Mouse (Mus musculus) frontal cortex, postnatal 36 days (tissue): ENCODE results near the gene Ccdc141.
"Not testable (repeated sequence)": the region's sequence is repeated elsewhere in the genome, so short reads cannot be mapped to it uniquely, and the experiment has no call there.

Experiments used
- DNase-seq, 2 experiments: peaks; one replicate each; pipeline ENCODE4 v3.0.0; 2022; ENCODE audit warnings: low spot score in 2 of 2

Gene Ccdc141

GRCm38 (mm10) chr2:77061871-77062270 lies 108.6 kb downstream of the Ccdc141 start:
- DNase-seq = peak in 1 of 2 experiments; percentile 70

- no peak for DNase-seq
These were observed 110.8 kb downstream of the Ccdc141 start for GRCm38 (mm10) chr2:77059596-77059995.

- DNase-seq = peak; percentile 26 to 42
These were observed 114.1 kb downstream of the Ccdc141 start for GRCm38 (mm10) chr2:77056367-77056766.

GRCm38 (mm10) chr2:77042912-77043311 lies 127.5 kb downstream of the Ccdc141 start:
- no peak for DNase-seq

GRCm38 (mm10) chr2:77039683-77040082 lies 130.8 kb downstream of the Ccdc141 start:
- DNase-seq = no peak

- no peak for DNase-seq
These were observed 131.2 kb downstream of the Ccdc141 start for GRCm38 (mm10) chr2:77039281-77039680.

GRCm38 (mm10) chr2:77037211-77037610 lies 133.2 kb downstream of the Ccdc141 start:
- DNase-seq = no peak

- peak in 1 of 2 experiments; percentile 36 for DNase-seq
These were observed 136.3 kb downstream of the Ccdc141 start for GRCm38 (mm10) chr2:77034112-77034511.

- DNase-seq = no peak
These were observed 136.9 kb downstream of the Ccdc141 start for GRCm38 (mm10) chr2:77033322-77034060.

GRCm38 (mm10) chr2:77020649-77021048 lies 149.8 kb downstream of the Ccdc141 start:
- no peak for DNase-seq

- no peak for DNase-seq
These were observed 152.7 kb downstream of the Ccdc141 start for GRCm38 (mm10) chr2:77017735-77018134.

- not testable (repeated sequence) for DNase-seq
These were observed 157.0 kb downstream of the Ccdc141 start for GRCm38 (mm10) chr2:77013449-77013848.

GRCm38 (mm10) chr2:77011981-77012380 lies 158.5 kb downstream of the Ccdc141 start:
- DNase-seq = no peak

GRCm38 (mm10) chr2:77007015-77007414 lies 163.4 kb downstream of the Ccdc141 start:
- no peak for DNase-seq

GRCm38 (mm10) chr2:77003148-77003547 lies 167.3 kb downstream of the Ccdc141 start:
- DNase-seq = no peak

- DNase-seq = no peak
These were observed 172.1 kb downstream of the Ccdc141 start for GRCm38 (mm10) chr2:76998351-76998750.

- DNase-seq = peak in 1 of 2 experiments; percentile 53
These were observed 177.8 kb downstream of the Ccdc141 start for GRCm38 (mm10) chr2:76992493-76993201.

- no peak for DNase-seq
These were observed 183.1 kb downstream of the Ccdc141 start for GRCm38 (mm10) chr2:76987317-76987716.

- no peak for DNase-seq
These were observed 186.1 kb downstream of the Ccdc141 start for GRCm38 (mm10) chr2:76984384-76984783.

- DNase-seq = no peak
These were observed 186.8 kb downstream of the Ccdc141 start for GRCm38 (mm10) chr2:76983601-76984000.

GRCm38 (mm10) chr2:76982391-76983145 lies 187.9 kb downstream of the Ccdc141 start, which contains the start of gene Ttn:
Gene Ttn, minus strand, starts transcription at chr2:76982547.
- no peak for DNase-seq

GRCm38 (mm10) chr2:76981717-76982116 lies 188.7 kb downstream of the Ccdc141 start:
- no peak for DNase-seq
